Mouse (Mus musculus) left cerebral cortex, postnatal 25 days (tissue): ENCODE data around the gene Zbed5. TPM values are rescaled to one million over a fixed set of nuclear protein-coding genes. Genes with fewer than 3 reads are reported as not detected.
"Not testable (repeated sequence)": the region's sequence is repeated elsewhere in the genome, so short reads cannot be mapped to it uniquely, and the experiment has no call there.

Experiments
- DNase-seq, 2 experiments: peaks; one replicate each; pipeline ENCODE4 v3.0.0; 2022; ENCODE audit warnings: low spot score in 2 of 2, mixed read lengths in 1 of 2
- intact Hi-C: fragments of 180-260 bp; cut with DNase I; formaldehyde crosslinking; loops from one replicate; pipeline ENCODE4 v1.15.1; 2025
- total RNA-seq, 2 experiments: library from RNA; stranded (reverse); gene quantifications; 2 replicates each; pipeline ENCODE4 v1.2.3; 2021

Zbed5 gene
- total RNA-seq: 1 to 10 TPM; 4.6 to 5.8 TPM

DNA sequence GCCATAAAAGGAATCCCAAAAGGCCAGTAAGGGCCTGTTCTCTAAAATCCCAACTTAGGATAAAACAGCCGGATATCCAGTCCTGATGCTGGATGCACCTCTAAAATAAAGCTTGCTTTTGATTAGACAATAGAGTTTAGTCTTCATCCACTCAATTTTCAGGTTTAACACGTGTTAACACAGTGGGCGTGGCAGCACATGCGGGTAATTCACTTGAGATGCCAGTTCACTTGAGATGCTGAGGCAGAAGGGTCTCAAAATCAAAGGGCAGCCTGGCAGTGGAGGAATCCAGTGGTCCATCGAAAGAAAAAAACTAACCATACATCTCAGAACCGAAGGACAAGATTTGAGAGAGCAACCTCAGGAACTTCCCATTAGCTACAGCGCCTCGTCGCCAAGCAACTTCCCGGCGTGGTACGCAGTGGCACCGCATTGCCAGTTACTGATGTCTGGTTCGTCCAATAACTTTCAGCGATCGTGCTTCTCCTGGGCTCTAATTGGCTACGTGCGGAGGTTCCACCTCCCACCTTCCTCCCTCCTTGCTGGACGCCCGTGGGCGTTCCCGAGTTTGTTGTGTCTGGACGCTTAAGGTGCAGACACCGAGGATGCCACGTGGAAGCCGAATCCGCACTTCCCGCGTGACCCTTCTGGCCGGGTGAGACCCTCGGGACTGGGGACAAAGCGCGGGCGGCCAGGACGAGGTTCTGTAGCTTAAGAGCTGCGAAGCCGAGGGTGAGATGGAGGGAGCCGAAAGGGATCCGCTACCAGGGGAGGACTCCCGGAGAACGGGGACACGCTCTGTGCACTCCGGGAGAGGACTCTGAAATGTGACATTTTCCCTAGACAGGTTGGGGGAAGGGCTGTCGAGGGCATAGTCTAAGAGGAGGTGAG lies at the start of gene Zbed5:
TSS of gene Zbed5 (plus strand) at position 526 of the 891 bp plus-strand sequence.
- intact Hi-C loops: no loop called here
- peak; percentile 89 to 95 for DNase-seq

DNA sequence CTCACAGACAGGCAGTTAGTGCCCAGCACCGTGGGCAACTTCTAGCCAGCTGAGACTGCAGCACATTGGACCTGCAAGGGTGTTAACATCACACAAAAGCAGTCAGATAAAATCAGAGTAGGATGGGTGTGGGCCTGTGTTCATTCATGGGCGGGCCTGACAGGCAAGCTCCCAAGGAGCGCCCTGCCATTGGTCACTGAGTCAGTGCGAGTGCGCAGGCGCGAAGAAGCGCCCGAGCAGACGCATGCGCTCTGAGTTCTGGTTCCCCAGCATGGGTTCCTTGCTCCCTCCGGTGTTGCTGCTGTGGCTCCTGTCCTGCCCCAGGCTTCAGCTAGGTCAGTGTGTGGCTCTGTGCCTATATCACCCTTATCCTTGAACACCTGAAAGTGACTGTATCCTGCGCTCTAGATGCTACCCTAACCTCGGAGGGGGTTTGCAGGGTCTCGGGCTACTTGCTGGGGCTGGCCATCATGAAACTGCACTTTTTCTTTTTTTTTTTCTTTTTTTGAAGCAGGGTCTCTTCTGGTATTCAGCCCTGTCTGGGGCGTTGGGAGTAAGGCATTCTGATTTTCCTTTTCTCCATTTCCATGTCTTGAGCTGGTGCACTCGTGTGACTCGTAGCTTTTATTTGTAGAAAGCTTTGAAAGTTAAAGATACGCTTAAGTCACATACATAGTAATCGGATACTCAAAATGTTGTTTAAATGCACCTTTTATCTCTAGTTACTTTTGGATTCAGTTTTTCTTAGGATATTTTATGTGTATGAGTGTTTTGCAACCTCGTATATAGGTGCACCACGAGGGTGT lies 48.6 kb upstream of the Zbed5 start, which contains the start of gene Sumf2:
TSS of gene Sumf2 (plus strand) at position 235 of the 806 bp plus-strand sequence.
- intact Hi-C loops: no loop called here
- DNase-seq: peak; percentile 94 to 98

DNA sequence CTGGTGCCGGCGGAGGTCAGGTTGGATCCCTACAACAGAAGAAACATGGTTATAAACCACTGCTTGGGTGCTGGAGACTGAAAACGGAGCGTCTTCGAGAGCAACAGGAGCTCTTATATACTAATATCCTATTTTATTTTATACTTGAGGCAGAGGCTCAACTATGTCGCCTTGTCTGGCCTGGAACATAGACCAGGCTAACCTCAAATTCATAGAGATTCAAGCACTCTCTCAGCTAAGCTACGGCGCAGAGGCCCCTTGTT lies 48.0 kb upstream of the Zbed5 start:
- intact Hi-C loops: no loop called here
- DNase-seq: no peak

DNA sequence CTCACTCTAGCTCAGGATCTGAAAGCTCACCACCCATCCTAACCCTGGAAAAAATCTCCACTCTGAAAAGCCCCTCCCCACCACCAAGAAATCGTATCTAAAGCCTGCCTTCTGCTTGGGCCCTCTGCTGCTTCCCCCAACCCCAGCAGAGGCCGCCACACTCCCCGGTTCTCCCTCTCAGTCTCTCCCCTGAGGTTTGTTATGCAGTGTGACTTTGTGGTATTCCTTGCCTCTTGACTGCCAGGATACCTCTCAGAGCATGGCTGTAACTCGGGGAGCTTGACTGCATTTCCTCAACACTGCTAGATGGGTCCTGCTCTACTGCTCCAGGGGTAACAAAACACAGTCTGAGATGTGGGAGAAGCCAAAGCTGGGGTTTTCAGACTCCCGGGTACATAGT lies 40.4 kb upstream of the Zbed5 start:
- no peak for DNase-seq
- intact Hi-C loops: no loop called here

DNA sequence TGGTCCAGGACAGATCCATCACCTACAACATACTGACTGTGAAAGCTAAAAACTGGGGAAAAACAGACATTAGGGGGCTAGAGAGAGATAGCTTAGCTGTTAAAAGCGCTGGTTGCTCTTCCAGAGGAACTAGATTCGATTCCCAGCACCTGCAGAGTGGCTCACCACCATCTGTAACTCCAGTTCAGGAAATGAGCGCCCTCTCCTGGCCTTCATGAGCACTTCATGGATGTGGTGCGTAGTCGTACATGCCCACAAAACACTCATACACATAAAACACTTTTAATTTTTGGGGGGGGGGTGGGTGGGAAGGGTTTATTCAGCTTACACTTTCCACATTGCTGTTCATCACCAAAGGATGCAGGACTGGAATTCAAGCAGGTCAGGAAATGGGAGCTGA lies 39.1 kb upstream of the Zbed5 start:
- intact Hi-C loops: no loop called here
- DNase-seq: no peak

DNA sequence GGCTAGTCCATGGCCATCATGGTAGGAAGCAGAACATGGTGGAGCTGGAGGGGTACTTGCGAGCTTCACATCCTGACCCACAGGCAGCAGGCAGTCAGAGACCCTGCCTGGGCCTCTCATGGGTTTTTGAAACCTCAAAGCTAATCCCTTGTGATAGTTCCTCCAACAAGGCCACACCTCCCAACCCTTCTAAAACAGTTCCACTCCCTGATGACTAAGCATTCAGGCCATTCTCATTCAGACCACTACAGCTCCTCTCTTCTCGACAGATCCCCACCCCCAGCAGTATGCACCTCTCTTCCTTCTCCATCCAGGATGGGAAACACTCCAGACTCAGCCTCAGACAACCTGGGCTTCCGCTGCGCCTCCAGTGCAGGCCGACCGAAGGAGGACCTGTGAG lies 33.2 kb upstream of the Zbed5 start:
- intact Hi-C loops: no loop called here
- DNase-seq: no peak

DNA sequence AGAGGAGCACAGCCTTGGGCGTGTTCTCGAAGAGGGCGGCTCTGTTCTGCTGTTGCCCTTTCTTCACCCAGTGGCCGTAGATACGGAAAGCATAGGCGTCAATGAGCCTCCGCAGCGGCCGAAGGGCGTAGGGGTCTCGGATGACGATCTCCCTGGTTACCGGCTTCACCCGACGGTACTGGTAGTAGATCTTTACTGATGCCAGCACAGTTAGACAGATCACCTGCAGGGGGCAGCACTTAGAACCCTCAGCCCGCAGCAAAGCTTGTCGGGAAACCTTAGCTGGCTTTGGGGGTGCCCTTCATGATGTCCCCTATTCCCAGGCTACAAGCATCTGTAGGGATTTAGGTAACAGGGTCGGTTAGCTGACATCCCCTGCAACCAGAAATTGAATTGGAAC lies 31.1 kb upstream of the Zbed5 start:
- DNase-seq: peak; percentile 25 to 37
- intact Hi-C loops: no loop called here

DNA sequence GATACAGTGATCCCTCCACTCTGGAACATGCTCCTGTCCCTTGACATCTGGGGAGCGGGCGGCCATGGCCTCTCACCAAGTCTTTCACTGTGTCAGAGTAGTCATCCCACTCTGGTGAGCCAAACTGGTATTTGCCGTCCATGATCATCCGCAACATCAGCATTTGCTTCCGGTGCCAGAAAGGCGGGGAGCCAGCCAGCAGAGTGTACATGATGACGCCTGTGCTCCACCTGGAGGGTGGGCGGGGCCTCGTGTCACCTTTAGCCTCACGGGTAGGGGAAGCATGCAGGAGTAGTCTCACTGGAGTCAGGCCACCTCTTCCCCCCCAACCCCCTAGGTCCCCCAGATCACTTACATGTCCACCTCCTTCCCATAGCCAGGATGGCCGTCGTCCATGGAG lies 29.7 kb upstream of the Zbed5 start:
- DNase-seq: no peak
- intact Hi-C loops: no loop called here

DNA sequence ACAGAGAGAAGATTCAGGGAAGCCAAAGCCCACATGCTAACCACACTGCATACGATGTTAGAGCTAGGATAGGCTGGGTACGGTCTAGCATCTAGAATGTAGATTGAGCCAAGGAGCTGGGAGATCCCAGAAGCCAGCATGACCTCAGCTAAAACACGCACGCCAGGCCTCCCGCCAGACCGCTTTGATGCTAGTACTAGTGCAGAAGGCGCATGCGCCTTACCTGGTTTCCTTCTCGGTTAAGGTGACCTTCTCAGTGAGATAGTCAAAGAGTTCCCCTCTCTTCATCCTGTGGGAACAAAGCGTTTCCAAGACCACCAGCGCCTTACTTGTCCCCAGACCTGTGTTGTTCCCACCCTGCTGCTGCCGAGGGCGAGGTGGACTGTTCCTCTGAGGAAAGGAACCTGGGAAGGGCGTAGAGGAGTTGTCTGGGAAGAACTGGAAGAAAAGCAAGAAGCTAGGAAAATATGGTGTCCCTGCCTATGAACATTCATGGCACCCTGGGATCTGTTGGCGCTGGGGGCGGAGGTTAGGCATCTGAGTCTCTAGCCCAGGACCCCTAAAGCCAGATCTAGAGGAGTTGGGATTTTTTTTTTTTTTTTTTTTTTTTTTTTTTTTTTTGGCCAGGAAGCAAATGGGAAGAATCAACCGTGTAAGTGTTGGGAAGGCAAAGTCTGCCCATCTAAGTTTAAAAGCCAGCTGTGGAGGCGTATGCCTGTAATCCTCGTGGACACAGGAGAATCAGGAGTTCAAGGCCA lies 26.1 kb upstream of the Zbed5 start:
- no peak for DNase-seq
- intact Hi-C loops: no loop called here

DNA sequence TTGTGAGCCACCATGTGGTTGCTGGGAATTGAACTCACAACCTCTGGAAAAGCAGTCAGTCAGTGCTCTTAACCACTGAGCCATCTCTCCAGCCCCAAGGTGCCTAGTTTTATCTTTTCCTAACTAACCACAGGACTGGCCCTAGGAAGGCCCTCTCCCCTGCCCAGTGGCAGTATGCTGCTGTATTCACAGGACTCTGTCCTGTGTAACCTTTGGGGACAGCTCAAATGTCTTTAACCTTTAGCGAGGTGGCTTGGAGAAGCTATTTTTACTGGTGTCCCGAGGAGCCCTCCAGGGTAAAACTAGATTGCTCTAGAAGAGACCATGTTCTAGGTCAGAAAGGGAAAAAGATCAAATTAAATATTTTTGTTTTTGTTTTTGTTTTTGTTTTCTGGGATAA lies 24.3 kb upstream of the Zbed5 start:
- DNase-seq: no peak
- intact Hi-C loops: no loop called here

DNA sequence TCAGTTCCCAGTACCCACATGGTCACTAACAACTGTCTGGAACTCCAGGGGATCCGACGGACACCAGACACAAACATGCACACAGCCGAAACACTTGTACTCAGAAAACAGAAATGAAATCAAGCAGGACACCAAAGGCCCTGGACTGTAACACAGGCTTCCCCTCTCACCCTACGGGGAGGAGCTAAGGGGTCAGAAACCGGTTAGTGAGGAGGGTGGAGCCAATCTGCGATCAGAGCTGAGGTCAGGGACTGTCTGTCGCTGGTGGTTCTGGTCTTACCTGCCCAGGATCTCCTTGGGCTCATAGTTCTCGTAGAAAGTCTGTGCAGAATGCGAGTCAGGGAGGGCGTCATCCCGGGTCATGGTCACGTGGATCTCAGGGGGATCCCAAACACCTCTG lies 21.6 kb upstream of the Zbed5 start:
- no peak for DNase-seq
- intact Hi-C loops: no loop called here

DNA sequence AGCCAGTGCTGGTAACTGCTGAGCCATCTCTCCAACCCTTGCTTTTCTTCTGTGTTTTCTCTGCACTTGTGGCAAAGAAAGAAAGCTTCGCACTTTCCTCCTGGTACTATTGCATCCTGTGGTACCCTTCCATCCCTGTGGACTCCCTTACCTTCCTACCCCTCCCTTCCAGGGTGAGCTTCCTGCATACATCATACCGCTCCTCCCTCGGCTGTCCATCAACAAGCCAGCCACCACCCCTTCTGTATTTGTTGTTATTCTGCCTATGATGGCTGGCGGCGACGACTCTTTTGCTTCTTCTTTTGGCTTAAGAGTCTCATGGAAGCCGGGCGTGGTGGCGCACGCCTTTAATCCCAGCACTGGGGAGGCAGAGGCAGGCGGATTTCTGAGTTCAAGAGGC lies 20.4 kb upstream of the Zbed5 start:
- intact Hi-C loops: no loop called here
- DNase-seq: no peak

DNA sequence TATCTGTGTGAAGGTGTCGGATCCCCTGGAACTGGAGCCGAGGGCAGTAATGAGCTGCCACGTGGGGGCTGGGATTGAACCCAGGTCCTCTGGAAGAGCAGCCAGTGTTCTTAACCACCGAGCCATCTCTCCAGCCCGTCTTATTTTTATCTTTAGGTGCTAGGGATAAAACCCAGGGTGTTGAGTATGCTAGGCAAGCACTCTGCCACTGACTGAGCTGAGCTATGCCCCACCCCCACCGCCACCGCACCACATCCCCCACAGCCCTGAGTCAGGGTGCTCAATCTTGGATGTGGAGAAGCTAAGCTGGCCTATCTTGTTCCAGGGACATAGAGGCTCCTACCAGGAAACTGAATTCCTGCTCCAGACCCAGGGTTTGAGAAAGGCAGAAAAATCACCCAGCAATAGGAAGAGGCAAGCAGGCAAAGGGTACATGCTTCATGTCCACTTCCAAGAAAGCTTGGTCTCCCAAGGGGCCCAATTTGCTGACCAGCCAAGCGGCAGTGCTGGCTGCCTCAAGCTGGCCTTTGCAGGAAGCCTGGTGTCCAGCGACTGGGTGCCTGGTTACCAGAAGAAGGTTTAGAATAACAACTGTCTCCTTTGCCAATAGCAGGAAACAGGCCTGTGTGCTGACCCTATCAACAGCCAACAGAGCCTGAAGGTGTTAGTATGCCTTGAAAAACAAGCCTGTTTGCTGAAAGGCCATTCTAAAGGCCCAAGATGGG lies 17.6 kb upstream of the Zbed5 start:
- DNase-seq: peak; percentile 17 to 55
- intact Hi-C loops: no loop called here

DNA sequence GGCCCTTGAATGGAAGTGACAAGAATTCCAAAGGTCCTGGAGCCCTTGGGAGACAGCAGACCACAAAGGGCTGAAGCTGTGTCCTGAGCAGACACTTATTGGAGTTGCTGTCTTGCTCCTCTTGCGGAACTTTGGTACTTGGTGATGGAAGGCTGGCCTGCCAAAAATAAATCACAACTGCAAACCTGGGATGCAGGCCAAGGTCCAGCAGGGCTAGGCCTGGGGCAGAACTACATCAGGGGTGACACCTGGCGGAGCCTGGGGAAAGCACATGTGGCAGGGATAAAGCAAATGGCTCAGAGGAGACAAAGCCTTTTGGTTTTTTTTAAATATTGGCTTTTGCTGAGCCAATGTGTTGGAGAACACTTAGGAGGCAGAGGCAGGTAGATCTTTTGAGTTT lies 16.6 kb upstream of the Zbed5 start:
- DNase-seq: peak; percentile 27 to 49
- intact Hi-C loops: no loop called here

DNA sequence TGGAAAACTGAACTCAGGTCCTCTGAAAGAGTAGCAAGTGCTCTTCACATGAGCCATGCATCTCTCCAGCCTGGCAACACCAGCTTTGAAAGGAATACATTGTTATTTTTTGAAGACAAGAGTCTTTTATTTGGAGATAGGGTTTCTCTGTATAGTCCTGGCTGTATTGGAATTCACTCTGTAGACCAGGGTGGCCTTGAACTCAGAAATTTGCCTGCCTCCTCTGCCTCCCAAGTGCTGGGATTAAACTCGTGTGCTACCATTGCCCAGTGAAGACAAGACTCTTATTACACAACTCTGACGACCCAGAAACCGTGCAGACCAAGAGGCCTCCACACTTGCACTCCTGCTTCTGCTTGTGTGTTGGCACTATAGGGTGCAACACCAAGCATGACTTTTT lies 15.6 kb upstream of the Zbed5 start:
- no peak for DNase-seq
- intact Hi-C loops: no loop called here

DNA sequence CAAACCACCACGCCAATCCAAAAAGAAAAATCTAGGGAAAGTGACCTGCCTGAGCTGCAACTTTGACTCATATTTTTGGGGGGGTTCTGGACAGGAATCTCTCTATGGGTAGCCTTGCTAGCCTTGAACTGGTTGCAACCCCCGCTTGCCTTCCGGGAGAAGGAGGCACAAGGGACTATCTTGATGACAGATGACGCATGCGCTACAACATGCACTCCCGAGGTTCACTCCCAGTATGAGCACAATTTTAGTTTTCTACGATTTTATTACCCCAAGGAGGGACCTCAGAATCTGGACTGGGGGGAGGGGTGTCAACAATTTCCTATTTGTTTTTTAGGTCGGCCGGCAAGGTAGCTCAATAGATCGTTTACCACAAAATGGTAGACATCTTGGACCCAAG lies 9.3 kb upstream of the Zbed5 start:
- DNase-seq: peak in 1 of 2 experiments; percentile 20
- intact Hi-C loops: no loop called here

DNA sequence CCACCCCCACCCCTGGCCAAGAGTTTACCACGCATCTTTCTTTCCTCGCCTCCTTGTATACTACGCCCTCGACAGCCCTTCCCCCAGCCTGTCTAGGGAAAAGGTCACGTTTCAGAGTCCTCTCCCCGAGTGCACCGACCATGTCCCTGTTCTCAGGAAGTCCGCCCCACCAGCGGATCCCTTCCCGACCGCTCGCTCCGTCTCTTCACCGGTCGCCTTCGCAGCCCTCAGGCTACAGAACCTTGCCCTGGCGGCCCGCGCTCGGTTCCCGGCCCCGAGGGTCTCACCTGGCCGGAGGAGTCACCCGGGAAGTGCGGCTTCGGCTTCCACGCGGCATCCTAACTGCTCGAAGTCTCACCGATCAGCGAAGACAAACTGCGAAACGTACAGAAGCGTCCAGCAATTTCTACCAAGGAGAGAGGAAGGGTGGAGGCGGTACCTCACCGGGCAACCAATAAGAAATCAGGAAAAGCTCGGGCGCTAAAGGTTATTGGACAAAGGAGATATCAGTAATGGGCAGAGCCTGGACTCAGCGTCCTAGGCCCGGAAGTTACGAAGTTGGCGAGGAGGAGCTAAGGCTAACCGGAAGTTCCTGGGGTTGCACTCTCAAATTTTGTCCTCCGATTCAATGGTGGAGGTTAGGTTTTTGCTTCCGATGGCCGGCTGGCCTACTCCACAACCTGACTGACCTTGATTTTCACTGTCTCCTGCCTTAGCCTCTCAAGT lies 8.4 kb upstream of the Zbed5 start, which contains the start of gene Chchd2:
TSS of gene Chchd2 (minus strand) at position 560 of the 726 bp plus-strand sequence.
- intact Hi-C loops: no loop called here
- DNase-seq: peak; percentile 95 to 99

DNA sequence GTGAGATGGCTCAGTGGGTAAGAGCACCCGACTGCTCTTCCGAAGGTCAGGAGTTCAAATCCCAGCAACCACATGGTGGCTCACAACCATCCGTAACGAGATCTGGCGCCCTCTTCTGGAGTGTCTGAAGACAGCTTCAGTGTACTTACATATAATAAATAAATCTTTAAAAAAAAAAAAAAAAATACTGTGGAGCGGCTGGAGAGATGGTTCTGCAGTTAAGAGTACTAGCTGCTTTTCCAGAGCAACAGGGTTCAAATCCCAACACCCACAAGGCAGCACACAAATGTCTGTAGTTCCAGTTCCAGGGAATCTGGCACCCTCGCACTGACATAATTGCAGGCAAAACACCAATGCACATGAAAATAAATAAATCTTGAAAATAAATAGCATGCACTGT lies 5.1 kb upstream of the Zbed5 start:
- intact Hi-C loops, DNase-seq: not testable (repeated sequence)

DNA sequence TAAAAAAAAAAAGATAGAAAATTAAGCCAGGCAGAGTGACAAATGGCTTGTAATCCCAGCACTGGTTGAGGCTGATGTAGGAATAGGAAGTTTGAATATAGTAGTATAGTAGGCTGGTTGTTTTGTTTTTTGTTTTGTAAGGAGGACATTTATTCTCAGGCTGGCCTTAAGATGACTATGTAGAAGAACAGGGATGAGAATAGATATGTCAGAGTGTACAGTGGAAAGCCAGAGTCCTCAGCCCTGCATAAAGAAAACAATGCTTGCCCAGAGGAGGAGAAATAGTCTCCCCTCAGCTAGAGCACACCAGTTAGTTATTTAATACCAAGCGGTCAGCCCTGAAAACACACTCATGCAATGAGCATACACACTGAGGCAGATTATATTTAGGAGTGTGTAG lies 2.9 kb downstream of the Zbed5 start, which contains the start of gene Phkg1:
TSS of gene Phkg1 (minus strand) at position 101 of the 400 bp plus-strand sequence.
- no peak for DNase-seq
- intact Hi-C loops: no loop called here
